Mouse (Mus musculus): ENCODE results near the gene Kif5c. TPM values are rescaled to one million over a fixed set of nuclear protein-coding genes. Genes with fewer than 3 reads are reported as not detected.

The Kif5c gene
- polyA plus RNA-seq, 1 experiment from 2014 or later, result 183 TPM

DNA sequence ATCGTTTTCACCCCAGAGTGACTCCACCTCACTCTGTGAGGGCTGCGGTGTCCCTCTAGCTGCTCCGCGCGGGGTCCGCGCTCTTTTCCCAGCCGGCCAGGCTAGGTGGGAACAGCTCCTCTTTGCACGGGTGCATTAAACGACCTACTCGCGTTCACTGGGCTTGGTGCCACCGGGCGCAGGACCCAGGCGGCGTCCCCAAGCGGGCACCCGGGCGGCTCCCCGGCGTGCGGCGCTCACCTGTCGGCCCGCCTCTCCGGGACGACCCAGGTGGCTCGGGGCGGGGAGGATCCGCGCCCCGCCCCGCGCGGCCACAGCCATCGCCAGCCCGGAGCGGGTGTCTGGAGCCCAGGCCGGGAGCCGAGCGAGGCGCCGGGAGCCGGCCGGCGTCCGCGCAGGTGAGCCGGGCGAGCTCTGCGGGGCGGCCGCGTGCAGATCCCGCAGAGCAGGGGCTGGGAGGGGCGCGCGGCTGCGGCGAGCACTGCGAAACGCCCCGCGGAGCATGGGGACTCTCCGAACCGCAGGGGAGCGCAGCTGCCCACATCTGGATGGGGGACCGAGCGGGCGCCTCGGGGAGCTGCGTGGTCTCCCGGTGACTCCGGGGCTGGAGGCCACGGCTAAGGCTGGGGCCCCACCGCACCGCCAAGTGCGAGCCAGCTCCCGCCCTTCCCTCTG lies 168.4 kb downstream of the Kif5c start, which contains the start of gene Lypd6b:
TSS of gene Lypd6b (plus strand) at position 313 of the 675 bp plus-strand sequence.
- WGBS, result under 1% methylated on average over 78 of the region's 79 CpGs
- Histone ChIP-seq H3K4me2 (replicated peaks) (peak within 1 kb of the TSS; percentile 100), H3K4me3 (replicated peaks) (peak within 1 kb of the TSS; percentile 64), H3K9me3 (no peaks in the 10 kb centered on the region), H3K4me1 (replicated peaks) (peaks cover 12% of the 10 kb centered on the region; the same call in 1 of the 2 replicates), H3K36me3 (no peaks in the 10 kb centered on the region), H3K27me3 (peaks cover 38% of the 10 kb centered on the region), H3K27ac (no peak within 1 kb of the TSS), H3K9ac (replicated peaks) (peak within 1 kb of the TSS; percentile 77)
- ATAC-seq, result peak; percentile 84

- WGBS, result 1% methylated on average over 11 of the region's 14 CpGs
- H3K4me3 ChIP-seq (replicated peaks), result peak overlapping the region; percentile 64
- H3K27me3 ChIP-seq, result peaks cover 38% of the 10 kb centered on the region
- no peaks in the 10 kb centered on the region for H3K9me3 ChIP-seq
- ATAC-seq, result peak; percentile 41
- peak overlapping the region; percentile 100 for H3K4me2 ChIP-seq (replicated peaks)
- peak overlapping the region; percentile 77 for H3K9ac ChIP-seq (replicated peaks)
- H3K36me3 ChIP-seq, result no peaks in the 10 kb centered on the region
- H3K27ac ChIP-seq, result no peak overlapping the region
- peaks cover 12% of the 10 kb centered on the region; the same call in 1 of the 2 replicates for H3K4me1 ChIP-seq (replicated peaks)
Measured at GRCm38 (mm10) chr2:49788051-49788418, 168.9 kb downstream of the Kif5c start.

GRCm38 (mm10) chr2:49788643-49789042 lies 169.5 kb downstream of the Kif5c start:
- no peak overlapping the region for H3K9ac ChIP-seq (replicated peaks)
- no peak overlapping the region for H3K27ac ChIP-seq
- H3K27me3 ChIP-seq, result peaks cover 38% of the 10 kb centered on the region
- H3K36me3 ChIP-seq, result no peaks in the 10 kb centered on the region
- WGBS, result 25% methylated on average over 3 of the region's 3 CpGs
- H3K4me1 ChIP-seq (replicated peaks), result peaks cover 12% of the 10 kb centered on the region; the same call in 1 of the 2 replicates
- ATAC-seq, result 0 out of 2 replicates have a peak, but pooled peaks have one; percentile 9
- no peak overlapping the region for H3K4me2 ChIP-seq (replicated peaks)
- H3K9me3 ChIP-seq, result no peaks in the 10 kb centered on the region
- no peak overlapping the region for H3K4me3 ChIP-seq (replicated peaks)

DNA sequence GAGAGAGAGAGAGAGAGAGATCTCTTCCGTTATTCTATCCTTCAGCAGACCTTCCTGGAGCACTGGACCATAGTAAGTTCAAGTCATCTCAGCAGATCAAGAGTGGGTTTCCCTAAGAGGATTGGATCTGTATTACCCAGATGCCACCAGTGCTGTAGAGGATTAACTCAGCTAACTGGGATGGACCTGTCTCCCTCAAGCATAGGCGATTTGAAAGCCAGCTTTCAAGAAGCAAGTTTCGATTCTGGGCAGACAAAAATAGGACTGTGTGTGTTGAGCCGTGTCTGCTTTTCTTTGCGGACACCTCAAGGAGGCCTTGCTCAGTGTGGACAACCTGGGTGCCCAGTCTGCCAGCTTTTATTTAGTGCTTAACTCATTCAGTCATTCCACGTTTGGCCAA lies 170.0 kb downstream of the Kif5c start:
- H3K9me3 ChIP-seq, result no peaks in the 10 kb centered on the region
- peaks cover 12% of the 10 kb centered on the region; the same call in 1 of the 2 replicates for H3K4me1 ChIP-seq (replicated peaks)
- WGBS, result 70% methylated on average over 6 of the region's 6 CpGs
- H3K27me3 ChIP-seq, result peaks cover 38% of the 10 kb centered on the region
- H3K4me3 ChIP-seq (replicated peaks), result no peak overlapping the region
- H3K27ac ChIP-seq, result no peak overlapping the region
- H3K9ac ChIP-seq (replicated peaks), result no peak overlapping the region
- H3K36me3 ChIP-seq, result no peaks in the 10 kb centered on the region
- no peak overlapping the region for H3K4me2 ChIP-seq (replicated peaks)
- ATAC-seq, result no peak

DNA sequence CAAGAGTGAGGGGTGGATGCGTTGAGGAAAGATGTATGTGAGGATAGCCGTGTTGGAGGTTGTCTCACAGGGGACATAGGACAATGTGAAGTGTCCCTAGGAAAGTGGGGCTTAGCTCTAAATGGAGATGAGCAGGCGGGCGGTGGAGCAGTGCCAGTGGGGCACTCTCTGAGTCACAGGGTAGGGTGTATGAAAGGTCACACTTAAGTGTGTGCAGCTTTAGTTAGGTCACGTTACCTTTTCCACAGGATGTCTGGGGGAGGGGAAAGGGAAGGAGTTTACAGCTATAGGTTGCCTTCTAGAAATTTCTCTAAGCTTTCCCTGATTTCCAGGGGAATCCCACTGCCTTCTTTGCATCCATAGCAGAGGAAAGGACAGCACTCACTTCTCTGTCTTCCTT lies 170.4 kb downstream of the Kif5c start:
- Histone ChIP-seq H3K27ac (no peak overlapping the region), H3K9ac (replicated peaks) (no peak overlapping the region), H3K9me3 (no peaks in the 10 kb centered on the region), H3K27me3 (peaks cover 38% of the 10 kb centered on the region), H3K4me1 (replicated peaks) (peaks cover 12% of the 10 kb centered on the region; the same call in 1 of the 2 replicates), H3K4me3 (replicated peaks) (no peak overlapping the region), H3K36me3 (no peaks in the 10 kb centered on the region), H3K4me2 (replicated peaks) (no peak overlapping the region)
- no peak for ATAC-seq
- WGBS, result 93% methylated on average over 5 of the region's 5 CpGs

GRCm38 (mm10) chr2:49797444-49798143 lies 178.5 kb downstream of the Kif5c start:
- no peak overlapping the region for H3K4me3 ChIP-seq (replicated peaks)
- no peaks in the 10 kb centered on the region for H3K9me3 ChIP-seq
- ATAC-seq, result no peak
- H3K27me3 ChIP-seq, result no peaks in the 10 kb centered on the region
- no peaks in the 10 kb centered on the region for H3K4me1 ChIP-seq (replicated peaks)
- H3K9ac ChIP-seq (replicated peaks), result no peak overlapping the region
- no peak overlapping the region for H3K4me2 ChIP-seq (replicated peaks)
- H3K36me3 ChIP-seq, result no peaks in the 10 kb centered on the region
- 65% methylated on average over 14 of the region's 14 CpGs for WGBS
- H3K27ac ChIP-seq, result no peak overlapping the region

- H3K36me3 ChIP-seq, result no peaks in the 10 kb centered on the region
- H3K9me3 ChIP-seq, result no peaks in the 10 kb centered on the region
- no peak overlapping the region for H3K9ac ChIP-seq (replicated peaks)
- H3K27ac ChIP-seq, result no peak overlapping the region
- no peak overlapping the region for H3K4me2 ChIP-seq (replicated peaks)
- no peak for ATAC-seq
- no peaks in the 10 kb centered on the region for H3K4me1 ChIP-seq (replicated peaks)
- H3K27me3 ChIP-seq, result no peaks in the 10 kb centered on the region
- no peak overlapping the region for H3K4me3 ChIP-seq (replicated peaks)
- 81% methylated on average over 8 of the region's 8 CpGs for WGBS
Measured at GRCm38 (mm10) chr2:49804448-49804847, 185.3 kb downstream of the Kif5c start.

DNA sequence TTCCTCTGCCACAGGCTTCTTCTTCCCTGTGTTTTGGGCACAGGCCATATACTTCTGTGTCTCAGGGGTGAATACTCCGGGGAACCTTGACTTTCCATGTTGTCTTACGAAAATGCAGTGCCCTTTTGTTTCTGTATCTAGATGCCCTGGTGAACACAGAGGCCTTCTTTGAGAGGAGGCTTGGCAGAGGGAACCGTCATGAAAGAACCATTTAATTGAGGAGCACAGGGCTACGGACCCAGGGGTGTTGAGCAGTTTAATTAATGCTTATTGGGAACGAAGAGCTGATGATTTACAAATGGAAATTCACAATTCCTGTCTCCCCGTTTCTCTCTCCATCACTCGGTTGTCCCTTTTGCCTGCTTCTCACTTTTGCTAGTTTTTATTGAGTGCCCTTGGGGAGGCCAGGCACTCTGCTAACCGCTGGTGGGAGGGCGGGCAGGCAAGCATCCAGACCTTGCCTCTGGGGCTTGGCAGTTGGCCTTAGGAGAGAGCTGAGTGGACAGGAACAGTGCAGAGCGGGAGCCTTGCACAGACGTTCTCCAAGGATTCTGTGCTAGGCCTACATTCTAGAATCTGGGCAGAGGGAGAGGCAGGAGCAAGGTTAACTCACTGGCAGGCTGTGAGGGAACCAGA lies 186.8 kb downstream of the Kif5c start:
- Histone ChIP-seq H3K27ac (no peak overlapping the region), H3K27me3 (no peaks in the 10 kb centered on the region), H3K4me3 (replicated peaks) (no peak overlapping the region), H3K9me3 (no peaks in the 10 kb centered on the region), H3K36me3 (no peaks in the 10 kb centered on the region), H3K4me1 (replicated peaks) (no peaks in the 10 kb centered on the region), H3K9ac (replicated peaks) (no peak overlapping the region), H3K4me2 (replicated peaks) (no peak overlapping the region)
- WGBS, result 72% methylated on average over 11 of the region's 11 CpGs
- ATAC-seq, result no peak

GRCm38 (mm10) chr2:49809496-49809895 lies 190.4 kb downstream of the Kif5c start:
- H3K9ac ChIP-seq (replicated peaks), result no peak overlapping the region
- H3K9me3 ChIP-seq, result no peaks in the 10 kb centered on the region
- no peak for ATAC-seq
- H3K4me3 ChIP-seq (replicated peaks), result no peak overlapping the region
- no peak overlapping the region for H3K27ac ChIP-seq
- no peaks in the 10 kb centered on the region for H3K36me3 ChIP-seq
- H3K4me1 ChIP-seq (replicated peaks), result peaks cover 11% of the 10 kb centered on the region
- H3K27me3 ChIP-seq, result 0 out of 2 replicates have a peak, but pooled peaks cover 3% of the 10 kb centered on the region
- WGBS, result 90% methylated on average over 6 of the region's 6 CpGs
- no peak overlapping the region for H3K4me2 ChIP-seq (replicated peaks)

GRCm38 (mm10) chr2:49811420-49811819 lies 192.3 kb downstream of the Kif5c start:
- H3K9ac ChIP-seq (replicated peaks), result no peak overlapping the region
- no peaks in the 10 kb centered on the region for H3K36me3 ChIP-seq
- no peak overlapping the region for H3K27ac ChIP-seq
- peaks cover 11% of the 10 kb centered on the region for H3K4me1 ChIP-seq (replicated peaks)
- no peaks in the 10 kb centered on the region for H3K9me3 ChIP-seq
- ATAC-seq, result no peak
- H3K4me2 ChIP-seq (replicated peaks), result no peak overlapping the region
- no peak overlapping the region for H3K4me3 ChIP-seq (replicated peaks)
- 0 out of 2 replicates have a peak, but pooled peaks cover 3% of the 10 kb centered on the region for H3K27me3 ChIP-seq
- 27% methylated on average over 11 of the region's 11 CpGs for WGBS

- Histone ChIP-seq H3K27ac (no peak overlapping the region), H3K4me1 (replicated peaks) (peaks cover 11% of the 10 kb centered on the region), H3K4me2 (replicated peaks) (no peak overlapping the region), H3K36me3 (no peaks in the 10 kb centered on the region), H3K4me3 (replicated peaks) (no peak overlapping the region), H3K9ac (replicated peaks) (no peak overlapping the region), H3K27me3 (0 out of 2 replicates have a peak, but pooled peaks cover 3% of the 10 kb centered on the region), H3K9me3 (no peaks in the 10 kb centered on the region)
- ATAC-seq, result no peak
- WGBS, result 44% methylated on average over 4 of the region's 4 CpGs
Measured at GRCm38 (mm10) chr2:49811871-49812363, 192.8 kb downstream of the Kif5c start.

DNA sequence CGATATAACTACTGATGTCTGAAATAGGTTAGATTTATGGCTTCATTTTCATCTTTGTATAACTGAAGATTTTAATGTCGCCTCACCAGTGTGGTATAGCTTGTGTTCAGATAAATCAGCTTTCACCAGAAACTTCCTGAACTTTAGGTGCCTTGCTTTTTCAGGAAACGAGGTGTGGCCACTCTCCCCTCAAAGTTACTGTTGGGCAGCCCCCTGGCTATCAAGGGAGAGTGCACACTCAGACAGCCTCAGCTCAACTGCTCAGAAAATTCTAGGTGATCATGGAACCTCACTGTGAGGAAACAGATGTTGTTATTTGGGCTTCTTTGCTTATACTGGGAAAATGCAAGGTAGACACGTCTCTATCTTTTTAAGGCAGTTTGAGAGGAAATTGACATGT lies 194.1 kb downstream of the Kif5c start:
- no peak overlapping the region for H3K9ac ChIP-seq (replicated peaks)
- no peaks in the 10 kb centered on the region for H3K36me3 ChIP-seq
- H3K9me3 ChIP-seq, result no peaks in the 10 kb centered on the region
- no peak overlapping the region for H3K27ac ChIP-seq
- no peak overlapping the region for H3K4me2 ChIP-seq (replicated peaks)
- peaks cover 11% of the 10 kb centered on the region for H3K4me1 ChIP-seq (replicated peaks)
- 0 out of 2 replicates have a peak, but pooled peaks cover 3% of the 10 kb centered on the region for H3K27me3 ChIP-seq
- ATAC-seq, result no peak
- H3K4me3 ChIP-seq (replicated peaks), result no peak overlapping the region
- 86% methylated on average over 4 of the region's 4 CpGs for WGBS

Data from midbrain, embryonic 13.5 days (tissue).